Mouse (Mus musculus) hindbrain, embryonic 15.5 days (tissue): ENCODE results near the gene 1700034J05Rik. TPM values are rescaled to one million over a fixed set of nuclear protein-coding genes. Genes with fewer than 3 reads are reported as not detected.

Source experiments
- ATAC-seq: fragments of 200-750 bp; cut with Nextera tagmentation; 2 replicates; pipeline ENCODE4 v1.8.0; 2017; ENCODE audit warnings: low read depth, moderate number of reproducible peaks, moderate TSS enrichment; ENCODE audit not compliant: low FRiP score
- H3K27ac ChIP-seq: fragments of 300-500 bp; sonication (generic); replicated peaks from 2 replicates; pipeline ENCODE4 v1.5.1; 2015; ENCODE audit warnings: mild to moderate bottlenecking, inconsistent platforms
- H3K27me3 ChIP-seq: fragments of 300-500 bp; sonication (generic); 2 replicates; pipeline ENCODE4 v1.6.1; 2015; ENCODE audit warnings: control low read depth, inconsistent platforms
- H3K36me3 ChIP-seq: fragments of 300-500 bp; sonication (generic); 2 replicates; pipeline ENCODE4 v1.6.1; 2015; ENCODE audit warnings: control low read depth, inconsistent platforms
- H3K4me1 ChIP-seq: fragments of 300-500 bp; sonication (generic); replicated peaks from 2 replicates; pipeline ENCODE4 v1.6.1; 2015; ENCODE audit warnings: control low read depth, inconsistent platforms
- H3K4me2 ChIP-seq: fragments of 300-500 bp; sonication (generic); 2 replicates; pipeline ENCODE4 v1.6.1; 2015; ENCODE audit warnings: moderate library complexity, mild to moderate bottlenecking, inconsistent platforms
- H3K4me3 ChIP-seq: fragments of 300-500 bp; sonication (generic); 2 replicates; pipeline ENCODE4 v1.5.1; 2015; ENCODE audit warnings: mild to moderate bottlenecking, inconsistent platforms
- H3K9ac ChIP-seq: fragments of 300-500 bp; sonication (generic); 2 replicates; pipeline ENCODE4 v1.6.1; 2015; ENCODE audit warnings: inconsistent platforms
- H3K9me3 ChIP-seq: fragments of 300-500 bp; sonication (generic); 2 replicates; pipeline ENCODE4 v1.6.1; 2016; ENCODE audit warnings: control low read depth, inconsistent platforms
- WGBS: fragments of 180-500 bp; shearing (Covaris S2); methylation state at CpG from one replicate; pipeline ENCODE4 v1.1.7; 2015; 5-methylcytosine and 5-hydroxymethylcytosine counted together
- polyA plus RNA-seq: library from polyadenylated mRNA; unstranded; fragments of >200 nt; fragmentation: Nextera tagmentation; extraction: Ambion mirVana; gene quantifications from 2 replicates; pipeline ENCODE4 v1.2.1, GENCODE M21; 2015

The 1700034J05Rik gene
- polyA plus RNA-seq, 1 experiment from 2014 or later = 0.06 TPM

GRCm38 (mm10) chr6:146978691-146979114 is 24.5 kb upstream of the 1700034J05Rik start:
- no peaks in the 10 kb centered on the region for H3K27me3 ChIP-seq
- H3K36me3 ChIP-seq = no peaks in the 10 kb centered on the region
- H3K4me3 ChIP-seq = no peak overlapping the region
- H3K4me2 ChIP-seq = no peak overlapping the region
- H3K27ac ChIP-seq = no peak overlapping the region
- no peaks in the 10 kb centered on the region for H3K9me3 ChIP-seq
- 59% methylated on average over 5 of the region's 5 CpGs for WGBS
- H3K9ac ChIP-seq = no peak overlapping the region
- ATAC-seq = no peak
- no peaks in the 10 kb centered on the region for H3K4me1 ChIP-seq

- H3K4me2 ChIP-seq = no peak overlapping the region
- ATAC-seq = no peak
- H3K36me3 ChIP-seq = no peaks in the 10 kb centered on the region
- H3K9me3 ChIP-seq = no peaks in the 10 kb centered on the region
- WGBS = 92% methylated on average over 8 of the region's 8 CpGs
- H3K27me3 ChIP-seq = no peaks in the 10 kb centered on the region
- no peak overlapping the region for H3K27ac ChIP-seq
- H3K9ac ChIP-seq = no peak overlapping the region
- no peaks in the 10 kb centered on the region for H3K4me1 ChIP-seq
- H3K4me3 ChIP-seq = no peak overlapping the region
Measured at GRCm38 (mm10) chr6:146976446-146976845, 22.2 kb upstream of the 1700034J05Rik start.

GRCm38 (mm10) chr6:146973830-146974229 is 19.6 kb upstream of the 1700034J05Rik start:
- H3K4me1 ChIP-seq = no peaks in the 10 kb centered on the region
- no peak for ATAC-seq
- no peak overlapping the region for H3K4me2 ChIP-seq
- no peaks in the 10 kb centered on the region for H3K9me3 ChIP-seq
- H3K9ac ChIP-seq = no peak overlapping the region
- no peaks in the 10 kb centered on the region for H3K36me3 ChIP-seq
- no peak overlapping the region for H3K4me3 ChIP-seq
- no peaks in the 10 kb centered on the region for H3K27me3 ChIP-seq
- no peak overlapping the region for H3K27ac ChIP-seq

- no peaks in the 10 kb centered on the region for H3K36me3 ChIP-seq
- no peak overlapping the region for H3K9ac ChIP-seq
- WGBS = 56% methylated on average over 2 of the region's 2 CpGs
- H3K27ac ChIP-seq = no peak overlapping the region
- ATAC-seq = peak; percentile 59; the same call in 1 of the 2 replicates
- H3K9me3 ChIP-seq = no peaks in the 10 kb centered on the region
- H3K4me3 ChIP-seq = no peak overlapping the region
- H3K4me2 ChIP-seq = no peak overlapping the region
- H3K27me3 ChIP-seq = no peaks in the 10 kb centered on the region
- H3K4me1 ChIP-seq = no peaks in the 10 kb centered on the region
Measured at GRCm38 (mm10) chr6:146973406-146973805, 19.2 kb upstream of the 1700034J05Rik start.

- Histone ChIP-seq H3K4me2 (no peak overlapping the region), H3K9ac (no peak overlapping the region), H3K9me3 (no peaks in the 10 kb centered on the region), H3K4me1 (no peaks in the 10 kb centered on the region), H3K27ac (no peak overlapping the region), H3K4me3 (no peak overlapping the region), H3K27me3 (no peaks in the 10 kb centered on the region), H3K36me3 (no peaks in the 10 kb centered on the region)
- WGBS = 60% methylated on average over 1 of the region's 1 CpGs
- no peak for ATAC-seq
Measured at GRCm38 (mm10) chr6:146972740-146973139, 18.5 kb upstream of the 1700034J05Rik start.

- H3K27me3 ChIP-seq = no peaks in the 10 kb centered on the region
- H3K4me1 ChIP-seq = no peaks in the 10 kb centered on the region
- WGBS = 71% methylated on average over 6 of the region's 6 CpGs
- H3K4me2 ChIP-seq = no peak overlapping the region
- no peak overlapping the region for H3K9ac ChIP-seq
- H3K4me3 ChIP-seq = no peak overlapping the region
- H3K27ac ChIP-seq = no peak overlapping the region
- H3K36me3 ChIP-seq = no peaks in the 10 kb centered on the region
- H3K9me3 ChIP-seq = no peaks in the 10 kb centered on the region
- no peak for ATAC-seq
Measured at GRCm38 (mm10) chr6:146972009-146972408, 17.8 kb upstream of the 1700034J05Rik start.

- Histone ChIP-seq H3K4me2 (no peak overlapping the region), H3K9ac (no peak overlapping the region), H3K9me3 (no peaks in the 10 kb centered on the region), H3K36me3 (no peaks in the 10 kb centered on the region), H3K27ac (no peak overlapping the region), H3K4me3 (no peak overlapping the region), H3K4me1 (no peaks in the 10 kb centered on the region), H3K27me3 (no peaks in the 10 kb centered on the region)
- ATAC-seq = no peak
- WGBS = 75% methylated on average over 3 of the region's 3 CpGs
Measured at GRCm38 (mm10) chr6:146971366-146971765, 17.1 kb upstream of the 1700034J05Rik start.

- no peak for ATAC-seq
- 73% methylated on average over 3 of the region's 3 CpGs for WGBS
- Histone ChIP-seq H3K9me3 (no peaks in the 10 kb centered on the region), H3K4me1 (no peaks in the 10 kb centered on the region), H3K27me3 (no peaks in the 10 kb centered on the region), H3K4me3 (no peak overlapping the region), H3K27ac (no peak overlapping the region), H3K4me2 (no peak overlapping the region), H3K36me3 (no peaks in the 10 kb centered on the region), H3K9ac (no peak overlapping the region)
Measured at GRCm38 (mm10) chr6:146970811-146971210, 16.6 kb upstream of the 1700034J05Rik start.

- H3K36me3 ChIP-seq = no peaks in the 10 kb centered on the region
- H3K9ac ChIP-seq = no peak overlapping the region
- H3K27me3 ChIP-seq = no peaks in the 10 kb centered on the region
- H3K27ac ChIP-seq = no peak overlapping the region
- no peak for ATAC-seq
- 79% methylated on average over 6 of the region's 6 CpGs for WGBS
- no peak overlapping the region for H3K4me2 ChIP-seq
- no peak overlapping the region for H3K4me3 ChIP-seq
- no peaks in the 10 kb centered on the region for H3K9me3 ChIP-seq
- no peaks in the 10 kb centered on the region for H3K4me1 ChIP-seq
Measured at GRCm38 (mm10) chr6:146967836-146968235, 13.6 kb upstream of the 1700034J05Rik start.

- Histone ChIP-seq H3K4me1 (no peaks in the 10 kb centered on the region), H3K27me3 (no peaks in the 10 kb centered on the region), H3K9ac (no peak overlapping the region), H3K9me3 (no peaks in the 10 kb centered on the region), H3K4me2 (no peak overlapping the region), H3K4me3 (no peak overlapping the region), H3K36me3 (no peaks in the 10 kb centered on the region), H3K27ac (no peak overlapping the region)
- 81% methylated on average over 12 of the region's 12 CpGs for WGBS
- no peak for ATAC-seq
Measured at GRCm38 (mm10) chr6:146966446-146967019, 12.3 kb upstream of the 1700034J05Rik start.

- H3K4me2 ChIP-seq = no peak overlapping the region
- no peaks in the 10 kb centered on the region for H3K4me1 ChIP-seq
- no peak overlapping the region for H3K9ac ChIP-seq
- no peaks in the 10 kb centered on the region for H3K9me3 ChIP-seq
- ATAC-seq = no peak
- no peak overlapping the region for H3K4me3 ChIP-seq
- H3K27me3 ChIP-seq = no peaks in the 10 kb centered on the region
- WGBS = 75% methylated on average over 13 of the region's 13 CpGs
- no peak overlapping the region for H3K27ac ChIP-seq
- H3K36me3 ChIP-seq = no peaks in the 10 kb centered on the region
Measured at GRCm38 (mm10) chr6:146965139-146965772, 11.0 kb upstream of the 1700034J05Rik start.

- Histone ChIP-seq H3K27ac (no peak overlapping the region), H3K9me3 (no peaks in the 10 kb centered on the region), H3K4me3 (no peak overlapping the region), H3K4me2 (no peak overlapping the region), H3K4me1 (no peaks in the 10 kb centered on the region), H3K9ac (no peak overlapping the region), H3K27me3 (no peaks in the 10 kb centered on the region), H3K36me3 (no peaks in the 10 kb centered on the region)
- 93% methylated on average over 6 of the region's 6 CpGs for whole genome bisulfite sequencing
- no peak for ATAC-seq
Measured at GRCm38 (mm10) chr6:146963396-146964150, 9.4 kb upstream of the 1700034J05Rik start.
